Mouse (Mus musculus): ENCODE results near the gene Pcdh15. TPM values are rescaled to one million over a fixed set of nuclear protein-coding genes. Genes with fewer than 3 reads are reported as not detected.

Pcdh15 gene
- polyA plus RNA-seq, 1 experiment from 2014 or later: not detected

GRCm38 (mm10) chr10:73862181-73862580 lies 763.0 kb downstream of the Pcdh15 start:
- no peaks in the 10 kb centered on the region for H3K27me3 ChIP-seq (ENCODE audit: insufficient read depth, low read length)
- H3K36me3 ChIP-seq (ENCODE audit: insufficient read depth): no peaks in the 10 kb centered on the region
- TF ChIP-seq CTCF (IDR thresholded peaks at IDR 0.05; ENCODE audit: low read depth): no peak
- WGBS: 73% methylated on average over 4 of the region's 4 CpGs
- no peak overlapping the region for H3K27ac ChIP-seq (ENCODE audit: low read depth)
- DNase-seq: no peak
- no peak overlapping the region for H3K4me2 ChIP-seq
- no peak overlapping the region for H3K9ac ChIP-seq
- no peaks in the 10 kb centered on the region for H3K9me3 ChIP-seq (ENCODE audit: low read depth, low read length)
- no peak for ATAC-seq (ENCODE audit: insufficient read depth)
- H3K4me3 ChIP-seq (ENCODE audit: low read depth, low read length): no peak overlapping the region
- no peaks in the 10 kb centered on the region for H3K4me1 ChIP-seq (ENCODE audit: insufficient read depth)

GRCm38 (mm10) chr10:73878055-73878728 lies 779.0 kb downstream of the Pcdh15 start:
- no peak for ATAC-seq (ENCODE audit: insufficient read depth)

GRCm38 (mm10) chr10:73878729-73879067 lies 779.6 kb downstream of the Pcdh15 start:
- Histone ChIP-seq H3K4me3 (ENCODE audit: low read depth, low read length) (no peak overlapping the region), H3K4me2 (no peak overlapping the region), H3K4me1 (ENCODE audit: insufficient read depth) (no peaks in the 10 kb centered on the region), H3K27ac (ENCODE audit: low read depth) (no peak overlapping the region), H3K36me3 (ENCODE audit: insufficient read depth) (no peaks in the 10 kb centered on the region), H3K27me3 (ENCODE audit: insufficient read depth, low read length) (no peaks in the 10 kb centered on the region), H3K9me3 (ENCODE audit: low read depth, low read length) (no peaks in the 10 kb centered on the region), H3K9ac (no peak overlapping the region)
- 76% methylated on average over 4 of the region's 4 CpGs for WGBS
- no peak for TF ChIP-seq CTCF (IDR thresholded peaks at IDR 0.05; ENCODE audit: low read depth)
- ATAC-seq (ENCODE audit: insufficient read depth) (no peak), DNase-seq (no peak)

More at GRCm38 (mm10) chr10:73878055-73878728, 779.0 kb downstream of the Pcdh15 start:
- H3K27ac ChIP-seq (ENCODE audit: low read depth): no peak overlapping the region
- H3K4me2 ChIP-seq: no peak overlapping the region
- no peak overlapping the region for H3K4me3 ChIP-seq (ENCODE audit: low read depth, low read length)
- 68% methylated on average over 5 of the region's 5 CpGs for WGBS
- H3K9me3 ChIP-seq (ENCODE audit: low read depth, low read length): no peaks in the 10 kb centered on the region
- DNase-seq: no peak
- no peaks in the 10 kb centered on the region for H3K27me3 ChIP-seq (ENCODE audit: insufficient read depth, low read length)
- no peak for TF ChIP-seq CTCF (IDR thresholded peaks at IDR 0.05; ENCODE audit: low read depth)
- no peaks in the 10 kb centered on the region for H3K36me3 ChIP-seq (ENCODE audit: insufficient read depth)
- no peaks in the 10 kb centered on the region for H3K4me1 ChIP-seq (ENCODE audit: insufficient read depth)
- H3K9ac ChIP-seq: no peak overlapping the region

GRCm38 (mm10) chr10:73887771-73888170 lies 788.6 kb downstream of the Pcdh15 start:
- no peaks in the 10 kb centered on the region for H3K27me3 ChIP-seq (ENCODE audit: insufficient read depth, low read length)
- no peaks in the 10 kb centered on the region for H3K36me3 ChIP-seq (ENCODE audit: insufficient read depth)
- H3K4me2 ChIP-seq: no peak overlapping the region
- H3K4me1 ChIP-seq (ENCODE audit: insufficient read depth): no peaks in the 10 kb centered on the region
- H3K9ac ChIP-seq: no peak overlapping the region
- no peak for DNase-seq
- ATAC-seq (ENCODE audit: insufficient read depth): no peak
- H3K9me3 ChIP-seq (ENCODE audit: low read depth, low read length): no peaks in the 10 kb centered on the region
- H3K4me3 ChIP-seq (ENCODE audit: low read depth, low read length): no peak overlapping the region
- no peak for TF ChIP-seq CTCF (IDR thresholded peaks at IDR 0.05; ENCODE audit: low read depth)
- no peak overlapping the region for H3K27ac ChIP-seq (ENCODE audit: low read depth)
- WGBS: 70% methylated on average over 4 of the region's 4 CpGs

- ATAC-seq (ENCODE audit: insufficient read depth): no peak
- Histone ChIP-seq H3K36me3 (ENCODE audit: insufficient read depth) (no peaks in the 10 kb centered on the region), H3K27ac (ENCODE audit: low read depth) (no peak overlapping the region), H3K27me3 (ENCODE audit: insufficient read depth, low read length) (no peaks in the 10 kb centered on the region), H3K9me3 (ENCODE audit: low read depth, low read length) (no peaks in the 10 kb centered on the region), H3K4me1 (ENCODE audit: insufficient read depth) (no peaks in the 10 kb centered on the region), H3K4me2 (no peak overlapping the region), H3K4me3 (ENCODE audit: low read depth, low read length) (no peak overlapping the region), H3K9ac (no peak overlapping the region)
- no peak for DNase-seq
- WGBS: 71% methylated on average over 4 of the region's 4 CpGs
- no peak for TF ChIP-seq CTCF (IDR thresholded peaks at IDR 0.05; ENCODE audit: low read depth)
Observed at GRCm38 (mm10) chr10:73892251-73892650, 793.1 kb downstream of the Pcdh15 start.

- Histone ChIP-seq H3K9me3 (ENCODE audit: low read depth, low read length) (no peaks in the 10 kb centered on the region), H3K27ac (ENCODE audit: low read depth) (no peak overlapping the region), H3K4me2 (no peak overlapping the region), H3K27me3 (ENCODE audit: insufficient read depth, low read length) (no peaks in the 10 kb centered on the region), H3K4me3 (ENCODE audit: low read depth, low read length) (no peak overlapping the region), H3K36me3 (ENCODE audit: insufficient read depth) (no peaks in the 10 kb centered on the region), H3K9ac (no peak overlapping the region), H3K4me1 (ENCODE audit: insufficient read depth) (no peaks in the 10 kb centered on the region)
- no peak for ATAC-seq (ENCODE audit: insufficient read depth)
- TF ChIP-seq CTCF (IDR thresholded peaks at IDR 0.05; ENCODE audit: low read depth): no peak
- DNase-seq: no peak
Observed at GRCm38 (mm10) chr10:73896086-73896607, 797.0 kb downstream of the Pcdh15 start.

- Histone ChIP-seq H3K4me3 (ENCODE audit: low read depth, low read length) (no peak overlapping the region), H3K9ac (no peak overlapping the region), H3K9me3 (ENCODE audit: low read depth, low read length) (no peaks in the 10 kb centered on the region), H3K36me3 (ENCODE audit: insufficient read depth) (no peaks in the 10 kb centered on the region), H3K27me3 (ENCODE audit: insufficient read depth, low read length) (no peaks in the 10 kb centered on the region), H3K27ac (ENCODE audit: low read depth) (no peak overlapping the region), H3K4me1 (ENCODE audit: insufficient read depth) (no peaks in the 10 kb centered on the region), H3K4me2 (no peak overlapping the region)
- TF ChIP-seq CTCF (IDR thresholded peaks at IDR 0.05; ENCODE audit: low read depth): no peak
- ATAC-seq (ENCODE audit: insufficient read depth) (no peak), DNase-seq (no peak)
- 69% methylated on average over 3 of the region's 3 CpGs for WGBS
Observed at GRCm38 (mm10) chr10:73899165-73899564, 800.0 kb downstream of the Pcdh15 start.
